Mouse (Mus musculus): ENCODE results near the gene Hsd17b2. TPM values are rescaled to one million over a fixed set of nuclear protein-coding genes. Genes with fewer than 3 reads are reported as not detected.
"Not testable (repeated sequence)": the region's sequence is repeated elsewhere in the genome, so short reads cannot be mapped to it uniquely, and the experiment has no call there.

The Hsd17b2 gene
- total RNA-seq, 2 experiments from 2014 or later = 1.5 TPM; not detected in 1

DNA sequence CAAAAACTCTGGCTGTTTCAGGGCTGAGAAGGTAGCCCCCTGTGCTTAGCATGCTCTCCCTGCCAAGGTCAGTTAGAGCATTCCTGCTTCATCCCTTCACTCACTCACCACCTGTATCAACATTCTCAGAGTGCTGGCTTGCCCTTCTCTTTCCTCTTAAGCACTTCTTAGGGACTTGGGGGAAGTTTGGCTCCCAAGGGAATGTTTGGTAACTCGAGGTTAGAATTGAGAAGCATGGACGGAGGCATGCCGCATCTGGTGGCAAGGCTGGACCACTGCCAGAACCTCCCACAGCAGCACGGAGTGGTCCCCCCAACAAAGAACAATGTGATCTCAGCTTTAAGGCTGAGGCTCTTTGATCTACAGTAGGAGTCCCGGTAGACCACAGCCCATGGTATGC is 10.5 kb downstream of the Hsd17b2 start:
- no peak for DNase-seq (ENCODE audit: low spot score in 2 of 2)

DNA sequence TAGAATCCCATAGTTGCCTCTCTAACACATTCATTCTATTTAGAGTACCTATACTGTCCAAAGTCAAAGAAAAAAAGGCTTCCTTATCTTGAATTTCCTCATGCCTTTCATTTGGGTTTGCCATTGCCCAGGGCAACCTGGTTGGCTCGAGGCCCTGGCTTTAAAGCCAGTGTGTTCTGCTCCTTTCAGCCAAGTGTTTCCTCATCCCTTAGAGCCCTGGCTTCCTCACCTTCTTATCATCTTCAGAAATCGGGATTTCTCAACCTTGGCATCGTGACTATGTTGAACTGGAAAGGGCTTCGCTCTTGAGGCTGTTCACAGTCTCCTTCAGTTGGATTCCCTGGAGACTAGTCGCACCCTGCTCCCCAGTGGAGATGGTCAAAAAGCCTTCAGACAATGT is 12.9 kb downstream of the Hsd17b2 start:
- no peak for DNase-seq (ENCODE audit: low spot score in 2 of 2)

DNA sequence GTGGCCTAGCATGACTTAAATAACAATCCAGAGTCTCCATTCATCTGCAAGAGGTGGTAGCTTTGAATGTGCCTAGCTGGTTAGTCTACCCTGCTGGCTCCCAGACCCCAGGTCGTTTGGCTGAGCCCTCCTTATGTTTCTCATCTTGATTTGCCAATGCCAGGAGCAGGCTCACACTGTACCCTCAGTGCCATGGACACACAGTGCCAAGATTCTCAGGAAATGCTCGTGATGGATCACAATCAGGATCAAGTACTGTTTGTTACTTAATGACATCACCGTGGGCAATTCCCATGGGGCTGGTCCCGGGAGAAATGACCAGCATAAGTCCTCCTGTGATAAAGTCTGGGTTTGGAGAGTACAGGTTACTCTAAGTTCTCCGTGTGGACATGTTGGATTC is 14.2 kb downstream of the Hsd17b2 start:
- no peak for DNase-seq (ENCODE audit: low spot score in 2 of 2)

DNA sequence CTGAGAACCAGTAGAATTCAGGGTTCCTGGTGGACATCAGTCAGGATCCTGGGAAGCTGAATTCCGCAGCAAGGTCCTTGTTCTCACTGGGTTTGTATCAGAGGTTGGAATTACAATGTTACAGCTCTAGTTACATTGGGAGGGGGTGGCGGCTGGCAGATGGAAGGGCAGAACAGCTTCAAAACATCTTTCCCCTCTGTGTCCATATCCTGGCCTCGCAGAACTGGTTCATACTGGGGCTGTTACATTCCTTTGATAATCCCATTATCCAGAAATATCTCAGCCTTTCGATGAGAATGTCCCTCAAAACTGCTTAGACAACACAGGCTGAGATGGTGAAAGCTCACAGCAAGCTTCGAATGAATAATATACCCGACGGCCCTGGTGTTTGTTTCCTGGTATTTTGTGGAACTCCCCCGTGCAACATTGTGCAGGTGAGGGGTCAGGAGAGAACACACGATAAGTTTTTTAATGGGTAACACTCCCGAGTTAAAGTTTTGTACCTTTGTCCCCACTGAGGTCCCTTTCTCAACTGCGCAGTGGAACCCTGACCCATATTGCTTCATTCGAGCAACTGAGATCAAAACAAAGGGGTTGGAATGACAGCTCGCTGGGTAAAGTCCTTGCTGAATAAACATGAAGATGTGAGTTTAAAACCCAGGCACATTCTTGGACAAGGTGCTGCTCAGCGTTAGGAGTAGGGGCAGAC is 16.6 kb downstream of the Hsd17b2 start:
- no peak for DNase-seq (ENCODE audit: low spot score in 2 of 2)

DNA sequence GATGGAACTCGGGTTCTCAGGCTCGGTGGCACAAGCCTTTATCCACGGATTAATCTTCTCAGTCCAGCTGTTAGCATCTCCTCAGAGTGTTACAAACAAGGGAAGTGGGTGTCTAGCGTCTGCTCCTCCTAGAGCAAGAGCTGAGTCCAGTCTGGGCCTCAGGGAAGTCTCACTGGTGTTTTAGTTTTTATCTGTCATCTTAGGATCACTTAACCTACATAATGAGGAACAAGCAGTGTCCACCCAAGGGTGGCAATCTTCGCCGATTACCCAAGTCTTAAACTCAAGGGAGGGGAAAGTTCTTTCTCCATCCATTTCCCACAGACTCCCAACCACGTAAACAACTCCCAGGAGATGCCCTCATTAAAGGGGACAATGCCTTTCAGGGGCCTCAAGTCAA is 24.8 kb downstream of the Hsd17b2 start:
- DNase-seq (ENCODE audit: low spot score in 2 of 2) = no peak

DNA sequence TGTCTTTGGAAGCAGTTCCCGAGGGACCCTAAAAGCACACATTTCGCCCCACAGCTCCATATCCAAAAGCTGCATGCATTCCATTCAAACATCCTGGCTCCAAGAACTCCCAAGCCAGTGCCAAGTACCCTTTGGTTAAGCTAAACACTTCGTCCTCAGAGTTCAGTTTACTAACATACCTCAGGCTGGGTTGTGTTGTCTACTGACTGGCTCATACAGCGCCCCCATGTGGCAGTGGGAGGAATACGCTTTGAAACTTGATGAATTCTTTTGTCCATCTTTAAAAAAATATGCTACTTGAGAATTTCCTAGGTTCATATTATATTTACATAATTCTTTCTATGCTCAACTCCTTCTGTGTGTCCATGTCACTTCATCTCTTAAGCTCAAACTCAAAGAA is 25.9 kb downstream of the Hsd17b2 start:
- DNase-seq (ENCODE audit: low spot score in 2 of 2) = no peak

DNA sequence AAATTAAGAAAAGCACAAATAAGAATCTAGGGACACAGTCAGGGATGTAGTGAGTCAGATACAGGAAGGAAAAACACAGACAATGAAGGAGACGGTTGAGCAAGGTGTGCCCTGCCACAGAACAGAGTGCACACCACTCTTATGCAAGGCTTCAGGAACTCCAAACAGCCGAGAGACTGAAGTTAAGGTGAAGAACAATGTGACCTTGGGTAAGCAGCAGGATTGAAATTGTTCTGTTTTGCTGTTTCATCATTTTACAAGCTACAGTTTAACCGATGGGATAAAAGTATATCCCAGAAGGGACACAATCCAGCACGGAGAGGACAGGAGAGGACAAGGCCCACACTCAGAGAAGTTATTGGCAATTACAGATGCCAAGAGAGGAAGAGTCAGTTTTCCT is 26.5 kb downstream of the Hsd17b2 start:
- DNase-seq (ENCODE audit: low spot score in 2 of 2) = no peak

DNA sequence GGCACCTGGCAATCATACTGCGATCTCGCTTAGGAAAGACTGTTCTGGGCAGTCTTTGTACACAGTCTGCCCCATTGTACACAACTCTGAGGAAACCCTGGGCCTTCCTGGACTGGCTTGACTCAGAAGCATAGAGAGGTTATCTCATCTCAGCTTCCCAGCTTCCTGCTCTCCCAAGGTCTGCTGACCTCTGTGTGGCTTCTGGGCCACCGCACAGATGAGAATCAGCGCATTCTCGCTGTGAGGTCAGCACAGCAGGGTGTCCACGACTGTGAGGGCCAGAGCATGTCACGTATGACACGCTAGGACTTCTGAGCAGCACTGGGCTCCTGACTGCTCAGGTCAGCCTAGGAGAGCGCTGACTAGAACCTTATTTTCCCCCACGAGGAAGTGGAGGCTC is 29.3 kb downstream of the Hsd17b2 start:
- no peak for DNase-seq (ENCODE audit: low spot score in 2 of 2)

DNA sequence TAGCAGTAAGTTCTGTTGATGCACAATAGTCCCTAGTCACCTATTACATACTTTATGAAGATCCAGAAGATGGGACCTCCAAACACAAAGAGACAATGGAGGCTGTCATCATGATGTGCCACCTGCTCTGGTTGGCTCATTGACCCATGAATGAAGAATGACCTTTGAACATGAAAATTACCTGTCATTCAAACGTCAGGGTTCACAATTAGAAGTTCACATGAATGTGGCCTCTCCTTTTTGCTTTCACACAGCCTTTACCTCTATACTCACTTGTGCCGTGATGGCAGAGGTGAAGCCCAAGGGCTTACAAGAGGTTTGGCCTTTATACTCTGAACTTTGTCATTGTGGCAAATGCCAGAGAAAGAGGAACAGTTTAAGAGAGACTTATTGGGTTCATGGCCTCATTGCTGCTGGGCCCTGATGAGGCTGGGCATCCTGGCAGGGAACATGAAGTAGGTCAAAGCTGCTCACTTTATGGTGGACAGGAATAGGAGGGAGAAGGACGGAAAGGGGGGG is 35.0 kb downstream of the Hsd17b2 start:
- DNase-seq (ENCODE audit: low spot score in 2 of 2) = no peak

DNA sequence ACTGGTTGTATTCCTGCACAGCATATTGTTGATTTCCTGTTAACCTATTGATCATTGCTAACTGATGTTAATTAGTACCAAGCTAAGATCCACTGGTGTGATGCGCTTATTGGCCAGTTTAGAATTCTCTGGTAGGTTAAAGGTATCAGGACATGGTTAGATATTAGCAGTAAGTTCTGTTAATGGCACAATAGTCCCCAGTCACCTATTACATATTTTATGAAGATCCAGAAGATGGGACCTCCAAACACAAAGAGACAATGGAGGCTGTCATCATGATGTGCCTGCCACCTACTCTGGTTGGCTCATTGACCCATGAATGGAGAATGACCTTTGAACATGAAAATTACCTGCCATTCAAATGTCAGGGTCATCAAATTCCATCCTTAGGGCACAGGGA is 36.5 kb downstream of the Hsd17b2 start:
- DNase-seq (ENCODE audit: low spot score in 2 of 2) = not testable (repeated sequence)

DNA sequence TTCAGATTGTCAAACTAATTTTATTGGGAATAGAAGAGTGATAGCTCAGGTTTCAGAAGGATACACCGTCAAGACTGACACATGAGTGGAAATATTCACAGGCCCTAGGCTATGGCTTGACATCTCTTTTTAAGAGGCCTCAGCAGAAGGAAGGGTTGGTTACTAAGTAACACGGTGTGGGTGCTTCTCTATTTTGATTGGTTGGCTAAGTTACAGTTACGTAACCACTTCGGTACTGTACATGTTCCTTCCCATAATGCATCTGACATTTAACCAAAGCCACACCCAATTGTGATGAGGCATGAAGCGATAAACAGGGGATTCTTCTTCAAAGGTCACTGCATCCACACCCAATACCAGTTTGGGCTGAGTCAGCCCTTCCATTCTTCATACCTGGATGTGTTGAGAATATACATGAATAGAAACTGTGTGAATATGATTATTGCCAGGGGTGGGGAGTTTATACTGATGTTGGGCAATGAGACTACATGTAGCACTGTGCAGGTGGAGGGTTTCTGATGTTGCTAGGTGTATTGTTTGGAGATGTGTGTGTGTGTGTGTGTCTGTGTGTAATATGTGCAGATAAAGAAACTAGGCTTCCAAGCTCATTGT is 38.8 kb downstream of the Hsd17b2 start:
- DNase-seq (ENCODE audit: low spot score in 2 of 2) = no peak

DNA sequence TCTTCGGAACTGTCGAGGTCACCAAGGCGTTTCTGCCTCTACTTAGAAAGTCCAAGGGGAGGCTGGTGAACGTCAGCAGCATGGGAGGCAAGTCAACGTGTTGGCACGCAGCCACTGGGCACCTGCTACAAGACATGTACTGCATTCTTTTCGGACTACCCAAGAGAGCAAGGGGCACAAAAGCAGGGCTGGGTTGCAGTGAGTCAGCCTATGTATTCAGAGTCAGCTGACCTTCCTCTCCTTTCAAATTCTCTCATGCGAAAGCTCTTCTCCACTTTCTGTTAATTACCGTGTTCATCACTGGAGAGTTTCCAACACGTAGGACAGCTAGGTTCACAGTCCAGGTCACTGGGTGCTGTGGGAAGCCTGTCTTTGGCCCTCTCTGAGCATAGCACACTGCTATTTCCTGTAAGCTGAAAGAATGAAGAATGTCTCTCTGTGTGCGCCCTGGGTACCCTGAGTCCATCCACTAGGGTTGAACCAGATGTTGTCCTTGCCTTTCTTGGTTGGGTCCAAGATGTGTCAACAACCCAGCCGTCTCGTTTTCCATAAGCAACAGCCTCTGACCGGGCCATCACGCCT is 40.8 kb downstream of the Hsd17b2 start:
- DNase-seq (ENCODE audit: low spot score in 2 of 2) = no peak

DNA sequence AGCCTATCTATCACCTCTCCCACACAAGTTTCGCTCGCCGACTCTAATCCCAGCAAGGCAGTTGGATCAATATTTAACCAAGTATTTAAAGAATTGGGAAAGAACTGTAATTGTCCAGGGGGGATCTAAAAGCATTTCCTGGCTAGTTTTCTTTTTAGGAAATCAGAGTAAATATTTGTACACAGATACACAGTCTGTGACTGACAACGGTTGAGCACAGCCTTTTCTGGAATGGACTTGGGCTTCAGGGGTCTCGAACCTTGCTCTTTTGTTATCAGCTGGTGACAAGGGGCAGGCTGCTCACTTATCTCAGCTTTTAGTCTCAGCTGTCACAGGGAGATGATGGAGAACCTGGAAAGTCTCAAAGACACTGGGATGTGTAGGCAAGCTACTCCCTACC is 44.9 kb downstream of the Hsd17b2 start:
- no peak for DNase-seq (ENCODE audit: low spot score in 2 of 2)

DNA sequence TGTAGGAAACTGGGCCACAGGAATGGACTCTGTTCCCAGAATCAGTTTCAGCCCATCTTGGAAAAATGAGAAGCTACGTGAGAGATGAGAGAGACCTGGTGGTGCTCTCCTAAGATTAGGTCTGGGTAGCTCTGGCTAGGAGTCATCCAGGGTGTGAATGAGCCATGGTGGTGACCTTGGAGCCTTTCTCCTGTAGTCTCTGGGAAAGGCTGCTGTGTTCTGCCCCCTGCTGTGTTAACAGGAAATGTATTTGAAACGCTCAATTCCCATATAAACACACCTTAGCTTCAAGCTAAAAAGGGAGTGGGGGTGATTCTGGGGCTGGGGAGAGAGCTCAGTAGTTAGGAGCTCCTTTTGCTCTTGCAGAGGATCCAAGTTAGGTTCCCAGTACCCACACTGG is 45.7 kb downstream of the Hsd17b2 start:
- no peak for DNase-seq (ENCODE audit: low spot score in 2 of 2)

DNA sequence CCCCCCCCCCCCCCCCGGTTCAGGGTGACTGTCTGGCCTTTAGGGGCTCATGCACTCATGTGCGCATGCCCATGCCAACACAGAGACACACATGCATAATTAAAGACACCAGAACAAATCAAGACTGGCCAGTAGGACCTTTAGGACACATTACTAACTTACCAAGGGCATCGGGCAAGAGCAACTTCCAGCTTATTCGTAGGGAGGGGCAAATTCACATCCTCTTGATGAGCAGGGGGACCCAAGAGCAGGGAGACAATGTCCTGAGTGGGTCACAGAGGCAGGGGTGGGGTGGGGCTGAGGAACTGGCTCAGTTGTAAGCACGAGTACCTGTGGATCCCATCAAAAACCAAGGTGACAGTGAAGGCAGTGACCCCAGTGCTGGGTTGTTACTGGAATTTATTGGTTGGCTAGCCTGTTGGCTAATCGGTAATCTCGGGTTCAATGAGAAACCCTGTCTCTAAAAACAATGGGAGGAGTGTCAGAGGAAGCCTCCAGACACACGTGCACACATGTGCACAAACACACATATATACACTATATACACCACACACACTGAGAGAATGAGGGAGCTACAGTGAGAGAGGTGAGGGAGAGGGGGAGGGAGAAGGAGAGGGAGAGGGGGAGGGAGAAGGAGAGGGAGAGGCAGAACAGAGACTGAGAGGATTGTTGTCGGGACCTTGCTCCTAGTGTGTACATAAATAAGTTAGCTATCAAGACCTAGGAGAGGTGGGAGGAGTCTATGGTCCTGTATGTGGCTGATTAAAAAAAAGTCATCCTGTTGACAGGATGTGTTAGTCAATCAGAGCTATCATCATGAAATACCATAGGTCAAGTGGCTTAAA is 46.4 kb downstream of the Hsd17b2 start:
- DNase-seq (ENCODE audit: low spot score in 2 of 2) = no peak

DNA sequence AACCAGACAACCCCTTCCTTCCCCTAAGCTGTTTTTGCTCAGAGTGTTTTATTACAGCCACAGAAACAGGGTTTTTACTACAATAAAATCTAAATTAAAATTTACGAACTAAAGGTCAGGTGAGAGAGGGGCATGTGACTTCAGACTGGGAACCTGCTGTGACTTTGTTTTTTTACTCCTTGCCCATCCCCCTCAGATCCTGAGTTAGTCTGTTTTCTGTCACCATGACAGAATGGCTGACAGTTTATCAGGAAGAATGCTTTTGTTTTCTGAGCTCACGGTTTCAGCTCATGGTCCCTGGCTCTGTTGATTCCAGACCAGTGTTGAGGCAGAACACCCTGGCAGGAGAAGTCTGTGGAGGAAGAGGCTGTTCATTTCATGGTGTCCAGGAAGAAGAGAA is 47.7 kb downstream of the Hsd17b2 start:
- DNase-seq (ENCODE audit: low spot score in 2 of 2) = no peak

DNA sequence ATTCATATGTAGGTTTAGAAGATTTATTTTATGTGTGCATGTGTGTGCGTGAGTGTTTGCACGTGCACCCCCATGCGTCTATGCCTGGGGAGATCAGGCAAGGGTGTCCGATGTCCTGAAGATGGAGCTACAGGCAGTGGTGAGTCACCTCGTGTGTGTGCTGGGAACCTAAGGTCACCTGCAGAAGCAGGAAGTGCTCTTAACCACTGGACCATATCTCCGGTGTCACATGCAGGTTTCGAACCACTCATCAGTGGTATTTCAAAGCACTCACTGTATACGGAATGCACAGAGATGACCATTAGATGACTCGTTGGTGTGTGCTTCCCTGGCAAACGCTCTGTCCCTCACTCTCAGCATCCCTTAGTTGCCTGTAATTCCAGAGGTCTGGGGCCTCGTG is 56.2 kb downstream of the Hsd17b2 start:
- DNase-seq (ENCODE audit: low spot score in 2 of 2) = no peak

DNA sequence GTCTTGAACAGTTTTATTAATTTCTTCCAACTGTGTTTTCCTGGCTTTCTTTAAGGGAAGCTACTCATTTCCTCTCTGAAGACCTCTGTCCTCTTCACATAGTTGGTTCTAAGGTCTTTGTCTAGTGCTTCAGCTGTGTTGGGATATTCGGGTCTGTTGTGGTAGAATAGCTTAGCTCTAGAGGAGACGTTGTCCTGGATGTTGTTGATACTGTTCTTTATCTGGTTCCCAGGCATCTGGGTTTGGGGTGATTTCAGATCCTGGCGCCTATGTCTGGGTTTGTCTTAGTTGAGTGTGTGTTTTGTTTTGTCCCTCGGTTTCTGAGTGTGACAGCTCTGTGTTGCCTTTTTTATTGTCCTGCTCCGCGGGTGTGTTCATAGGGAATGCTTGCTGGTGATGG is 61.1 kb downstream of the Hsd17b2 start:
- DNase-seq (ENCODE audit: low spot score in 2 of 2) = no peak

DNA sequence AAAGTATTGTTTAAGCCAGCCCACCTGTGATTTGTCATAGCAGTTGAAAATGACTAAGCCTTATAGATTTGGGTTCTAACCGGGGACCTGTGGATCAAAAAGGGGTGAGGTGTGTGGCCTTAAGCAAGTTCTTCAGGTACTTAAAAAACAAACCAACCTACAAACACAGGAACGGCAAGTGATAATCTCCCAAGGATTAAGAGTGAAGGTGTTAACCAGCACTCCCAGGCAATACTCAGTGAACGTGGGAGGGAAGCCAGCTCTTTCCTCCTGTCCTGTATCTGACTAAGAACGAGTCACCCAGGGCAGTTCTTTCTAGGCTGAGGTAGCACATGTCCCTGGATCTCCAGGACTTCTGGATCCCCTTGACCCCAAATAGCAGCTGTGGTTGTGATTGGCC is 62.9 kb downstream of the Hsd17b2 start:
- no peak for DNase-seq (ENCODE audit: low spot score in 2 of 2)

DNA sequence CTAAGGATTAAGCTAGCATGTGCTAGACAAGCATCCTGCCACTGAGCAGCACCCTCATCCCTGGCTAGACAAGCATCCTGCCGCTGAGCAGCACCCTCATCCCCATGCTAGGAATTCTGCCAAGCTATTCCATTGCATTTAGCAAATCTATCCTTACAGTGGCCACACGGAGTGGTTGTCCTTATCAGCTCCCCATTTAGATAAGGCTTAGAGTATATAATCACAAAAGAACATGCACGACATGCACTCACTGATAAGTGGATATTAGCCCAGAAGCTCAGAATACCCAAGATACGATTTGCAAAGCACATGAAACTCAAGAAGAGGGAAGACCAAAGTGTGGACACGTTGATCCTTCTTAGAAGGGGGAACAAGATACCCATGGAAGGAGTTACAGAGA is 64.2 kb downstream of the Hsd17b2 start:
- DNase-seq (ENCODE audit: low spot score in 2 of 2) = no peak

DNA sequence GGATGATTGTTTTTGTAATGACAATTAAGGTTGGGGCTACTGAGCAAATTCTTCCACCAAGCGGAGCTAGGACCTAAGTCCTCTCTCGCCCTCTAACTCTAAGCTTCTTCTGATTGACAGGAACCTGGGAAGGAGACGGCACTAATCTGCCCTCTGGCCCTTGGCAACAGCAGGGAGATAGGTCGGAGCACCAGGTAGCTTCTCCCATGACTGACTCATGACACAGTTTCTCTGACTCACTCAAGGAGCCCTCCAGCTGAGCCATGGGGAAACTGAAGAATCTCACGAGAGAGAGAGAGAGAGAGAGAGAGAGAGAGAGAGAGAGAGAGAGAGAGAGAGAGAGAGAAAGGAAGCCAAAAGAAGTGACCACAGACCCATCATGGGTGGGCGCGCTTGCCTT is 67.3 kb downstream of the Hsd17b2 start:
- DNase-seq (ENCODE audit: low spot score in 2 of 2) = no peak

All from gastrocnemius, postnatal 4 days (tissue).